Mouse (Mus musculus): ENCODE data around the gene Epb41l3.

- TF ChIP-seq CTCF (IDR thresholded peaks at IDR 0.05; ENCODE audit: borderline replicate concordance, insufficient read depth, low read depth, low read length) = no peak
- TF ChIP-seq POLR2A (IDR thresholded peaks at IDR 0.05; ENCODE audit: borderline replicate concordance, insufficient read depth, low read length) = no peak
Observed at GRCm38 (mm10) chr17:69097068-69097467, 21.6 kb downstream of the Epb41l3 start.
